Mouse (Mus musculus) liver, embryonic 14.5 days (tissue): Measurements from ENCODE around the gene Klhl28. TPM values are rescaled to one million over a fixed set of nuclear protein-coding genes. Genes with fewer than 3 reads are reported as not detected.

Experiments used
- ATAC-seq: fragments of 200-750 bp; cut with Nextera tagmentation; 2 replicates; pipeline ENCODE4 v1.8.0; 2017; ENCODE audit warnings: moderate number of reproducible peaks, mild to moderate bottlenecking, moderate library complexity; ENCODE audit not compliant: insufficient read depth
- DNase-seq, 3 experiments: peaks; one replicate each; pipeline ENCODE4 v3.0.0-alpha.2; 2012 to 2013; ENCODE audit warnings: low read depth in 3 of 3, low spot score in 3 of 3
- H3K27ac ChIP-seq: fragments of 300-500 bp; sonication (generic); 2 replicates; pipeline ENCODE4 v1.5.1; 2014; ENCODE audit warnings: moderate library complexity, mild to moderate bottlenecking, control low read depth, inconsistent platforms
- H3K27me3 ChIP-seq: fragments of 300-500 bp; sonication (generic); 2 replicates; pipeline ENCODE4 v1.6.1; 2014; ENCODE audit warnings: mild to moderate bottlenecking, low read length, moderate library complexity; ENCODE audit not compliant: control insufficient read depth, insufficient read depth
- H3K36me3 ChIP-seq: fragments of 300-500 bp; sonication (generic); replicated peaks from 2 replicates; pipeline ENCODE4 v1.6.1; 2014; ENCODE audit warnings: low read depth; ENCODE audit not compliant: control insufficient read depth, insufficient read depth
- H3K4me1 ChIP-seq, 2 experiments: fragments of 200-500 bp in 1 of 2; fragments of 300-500 bp in 1 of 2; sonication (generic) in 1 of 2; replicated peaks; 2 replicates each; pipeline ENCODE4 v1.6.1; 2012 to 2014; ENCODE audit warnings: antibody characterized with exemption in 1 of 2, inconsistent platforms in 1 of 2, low read length in 1 of 2; ENCODE audit not compliant: control insufficient read depth in 2 of 2, insufficient read depth in 2 of 2
- H3K4me2 ChIP-seq: fragments of 300-500 bp; sonication (generic); 2 replicates; pipeline ENCODE4 v1.6.1; 2014; ENCODE audit warnings: low read depth, mild to moderate bottlenecking, control low read depth, moderate library complexity
- H3K4me3 ChIP-seq, 2 experiments: fragments of 200-500 bp in 1 of 2; fragments of 300-500 bp in 1 of 2; sonication (generic) in 1 of 2; 2 replicates each; pipeline ENCODE4 v1.5.1; 2012 to 2014; ENCODE audit warnings: low read depth in 2 of 2, low read length in 2 of 2, mild to moderate bottlenecking in 2 of 2, control low read depth in 1 of 2, inconsistent platforms in 1 of 2, moderate library complexity in 1 of 2; ENCODE audit not compliant: insufficient read depth in 1 of 2
- H3K9ac ChIP-seq: fragments of 300-500 bp; sonication (generic); replicated peaks from 2 replicates; pipeline ENCODE4 v1.6.1; 2014; ENCODE audit warnings: mild to moderate bottlenecking, control low read depth, moderate library complexity
- H3K9me3 ChIP-seq: fragments of 300-500 bp; sonication (generic); 2 replicates; pipeline ENCODE4 v1.6.1; 2016; ENCODE audit warnings: low read length, mixed read lengths; ENCODE audit not compliant: control insufficient read depth
- CTCF ChIP-seq: IDR thresholded peaks from 2 replicates; pipeline ENCODE4 v1.5.1; 2016; ENCODE audit warnings: antibody characterized with exemption, low read depth, control low read depth
- EP300 ChIP-seq: IDR thresholded peaks from 2 replicates; pipeline ENCODE4 v1.6.1; 2016; ENCODE audit warnings: antibody characterized with exemption, low read depth
- WGBS: fragments of 180-500 bp; shearing (Covaris S2); extraction: QIAGEN DNeasy Blood & Tissue Kit; methylation state at CpG from one replicate; pipeline ENCODE4 v1.1.7; 2014; ENCODE audit not compliant: insufficient replicate concordance; 5-methylcytosine and 5-hydroxymethylcytosine counted together
- polyA plus RNA-seq, 2 experiments: library from polyadenylated mRNA; depleted of rRNA in 1 of 2; stranded (reverse) in 1 of 2; unstranded in 1 of 2; fragments of >200 nt; fragmentation: Nextera tagmentation in 1 of 2; extraction: Ambion mirVana in 1 of 2; gene quantifications; 2 replicates each; pipeline versions ENCODE4 v1.2.1 to v1.2.3; 2012 to 2014

Gene Klhl28
- polyA plus RNA-seq, 2 experiments: 1.6 to 3.1 TPM

DNA sequence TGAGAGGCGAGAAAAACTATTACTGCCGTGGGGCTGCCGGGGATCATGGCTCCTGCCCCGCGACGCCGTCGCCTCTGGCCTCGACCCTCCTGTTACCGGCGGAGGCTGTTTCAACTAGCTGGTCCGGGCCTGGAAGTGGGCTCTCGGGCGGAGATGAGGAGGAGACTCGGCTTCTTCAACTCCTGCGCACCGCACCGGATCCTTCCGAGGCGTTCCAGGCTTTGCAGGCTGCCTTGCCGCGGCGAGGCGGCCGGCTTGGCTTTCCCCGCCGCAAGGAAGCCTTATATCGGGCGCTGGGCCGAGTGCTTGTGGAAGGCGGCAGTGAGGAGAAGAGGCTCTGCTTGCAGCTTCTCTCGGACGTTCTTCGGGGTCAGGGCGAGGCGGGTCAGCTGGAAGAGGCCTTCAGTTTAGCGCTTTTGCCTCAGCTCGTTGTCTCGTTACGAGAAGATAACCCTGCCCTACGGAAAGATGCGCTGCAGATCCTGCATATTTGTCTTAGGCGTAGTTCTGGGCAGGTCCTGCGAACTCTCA is 832 bp upstream of the Klhl28 start:
- H3K4me3 ChIP-seq: peak overlapping the region; percentile 72 to 85
- no peaks in the 10 kb centered on the region for H3K27me3 ChIP-seq
- H3K27ac ChIP-seq: peak overlapping the region; percentile 24; the same call in 1 of the 2 replicates
- no peaks in the 10 kb centered on the region for H3K9me3 ChIP-seq
- no peaks in the 10 kb centered on the region; the same call in 1 of the 2 replicates for H3K36me3 ChIP-seq
- H3K9ac ChIP-seq: peak overlapping the region; percentile 86
- H3K4me1 ChIP-seq: peaks cover 8 to 14% of the 10 kb centered on the region in 2 experiments
- WGBS: under 1% methylated on average over 44 of the region's 44 CpGs
- peak overlapping the region; percentile 94 for H3K4me2 ChIP-seq
- ATAC-seq (peak; percentile 17), DNase-seq (peak in 1 of 3 experiments; percentile 39)
- TF ChIP-seq EP300 (no peak), CTCF (no peak)

DNA sequence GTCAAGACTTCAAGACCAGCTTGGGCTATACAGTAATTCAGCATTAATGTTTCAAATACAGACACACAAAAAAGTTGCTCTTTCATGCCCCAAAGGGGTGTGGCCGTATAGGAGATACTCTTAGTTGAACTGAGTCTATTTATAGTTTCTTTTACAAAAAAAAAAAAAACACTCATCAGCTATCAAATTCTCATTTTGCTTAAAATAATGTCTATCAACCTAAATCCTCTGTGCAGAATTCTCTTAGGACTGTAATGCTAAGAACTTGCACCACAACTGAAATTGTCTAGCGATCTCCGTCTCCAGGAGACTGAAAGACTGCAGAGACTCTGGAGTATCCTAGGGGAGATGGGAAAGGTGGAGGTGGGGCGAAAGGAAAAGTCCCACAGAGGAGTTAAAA is 774 bp downstream of the Klhl28 start:
- no peak for ATAC-seq
- 9% methylated on average over 4 of the region's 4 CpGs for WGBS

DNA sequence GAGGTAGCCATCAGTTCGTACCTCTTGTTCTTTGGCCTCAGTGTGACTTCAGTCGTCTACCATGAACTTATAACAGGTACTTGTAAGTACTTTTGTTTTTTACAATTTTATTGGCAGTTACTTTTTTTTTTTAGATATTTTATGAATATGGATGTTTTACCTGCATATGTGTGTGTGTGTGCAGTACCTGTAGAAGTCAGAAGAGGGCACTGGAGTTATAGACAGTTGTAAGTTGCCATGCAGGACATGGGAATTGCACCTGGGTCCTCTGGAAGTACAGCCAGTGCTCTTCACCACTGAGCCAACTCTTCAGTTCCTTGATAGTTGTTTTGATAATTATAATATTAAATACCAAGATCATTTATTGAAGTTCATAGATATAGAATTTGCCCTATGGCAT is 27.8 kb downstream of the Klhl28 start:
- TF ChIP-seq CTCF (peak; percentile 56), EP300 (no peak)
- no peaks in the 10 kb centered on the region for H3K4me1 ChIP-seq
- H3K36me3 ChIP-seq: no peaks in the 10 kb centered on the region
- no peak for DNase-seq
- no peaks in the 10 kb centered on the region for H3K27me3 ChIP-seq
- no peaks in the 10 kb centered on the region for H3K9me3 ChIP-seq
- no peak overlapping the region for H3K27ac ChIP-seq
- H3K4me2 ChIP-seq: no peak overlapping the region
- H3K4me3 ChIP-seq: no peak overlapping the region
- 72% methylated on average over 2 of the region's 2 CpGs for WGBS
- ATAC-seq: no peak
- no peak overlapping the region for H3K9ac ChIP-seq

More for the DNA sequence above, 774 bp downstream of the Klhl28 start:
- Histone ChIP-seq H3K36me3 (no peaks in the 10 kb centered on the region), H3K9me3 (no peaks in the 10 kb centered on the region), H3K27ac (peak overlapping the region; percentile 61), H3K9ac (peak overlapping the region; percentile 75), H3K4me2 (peak overlapping the region; percentile 97), H3K4me3 (peak overlapping the region; percentile 72 to 95), H3K4me1 (peaks cover 3 to 12% of the 10 kb centered on the region in 2 experiments; a peak in 3 of 4 replicates), H3K27me3 (no peaks in the 10 kb centered on the region)
- no peak for TF ChIP-seq CTCF
- TF ChIP-seq EP300: no peak
- peak in 1 of 3 experiments; percentile 17 for DNase-seq

DNA sequence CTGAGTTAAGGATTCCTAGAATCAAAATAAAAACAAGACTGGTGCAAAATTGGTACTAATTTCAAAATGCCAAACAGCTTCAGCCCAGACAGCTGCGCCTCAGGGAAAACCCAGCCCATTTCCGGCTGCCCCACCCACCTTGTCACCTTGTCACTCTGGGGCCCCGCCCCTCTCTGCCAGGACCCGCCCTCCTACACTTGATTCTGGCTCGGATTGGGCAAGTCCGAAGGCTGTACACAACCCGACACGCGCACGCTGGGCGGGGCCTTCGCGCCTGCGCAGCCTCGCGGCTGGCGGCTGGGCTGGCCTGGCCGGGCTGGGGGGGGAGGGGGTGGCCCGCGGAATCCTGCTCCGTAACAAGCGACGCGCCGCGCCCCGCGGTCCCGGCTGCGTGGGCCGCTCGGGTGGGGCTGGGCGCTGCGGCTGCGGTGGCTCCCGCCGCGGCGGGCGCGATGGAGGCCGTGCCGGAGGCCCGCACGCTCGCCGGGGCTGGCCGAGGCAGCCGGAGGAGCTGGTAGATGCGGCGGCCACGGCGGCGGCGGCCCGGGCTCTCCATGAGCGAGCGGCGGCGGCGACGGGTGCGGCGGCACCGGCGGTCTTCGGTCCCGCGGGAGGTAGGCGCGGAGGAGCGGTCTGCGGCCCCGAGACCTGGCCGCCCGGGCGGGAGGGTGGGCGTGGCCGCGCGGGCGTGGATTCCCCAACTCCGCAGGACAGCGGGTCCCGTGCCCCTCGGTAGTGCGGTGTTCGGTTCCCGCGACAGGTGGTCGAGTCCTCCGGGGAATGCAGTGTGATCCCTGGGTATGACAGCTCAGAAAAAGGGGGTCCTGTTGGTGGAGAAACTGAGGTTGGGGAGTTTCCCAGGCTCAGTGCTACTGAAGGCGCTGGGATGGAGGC is 47.5 kb downstream of the Klhl28 start, which contains the start of gene Gm527:
Gene Gm527, plus strand, starts transcription at position 329 of the 894 bp plus-strand sequence.
- no peaks in the 10 kb centered on the region for H3K9me3 ChIP-seq
- peak; percentile 92 to 94 (median 93) for DNase-seq
- 0 out of 4 replicates have a peak, but pooled peaks cover 0 to 3% of the 10 kb centered on the region in 2 experiments for H3K4me1 ChIP-seq
- H3K27me3 ChIP-seq: no peaks in the 10 kb centered on the region
- TF ChIP-seq CTCF: no peak
- TF ChIP-seq EP300: no peak
- peak; percentile 100 for ATAC-seq
- no peaks in the 10 kb centered on the region for H3K36me3 ChIP-seq
- H3K27ac ChIP-seq: no peak within 1 kb of the TSS
- WGBS: under 1% methylated on average over 75 of the region's 93 CpGs
- H3K4me2 ChIP-seq: peak within 1 kb of the TSS; percentile 87
- H3K9ac ChIP-seq: peak within 1 kb of the TSS; percentile 54
- peak within 1 kb of the TSS; percentile 61 to 69 for H3K4me3 ChIP-seq

DNA sequence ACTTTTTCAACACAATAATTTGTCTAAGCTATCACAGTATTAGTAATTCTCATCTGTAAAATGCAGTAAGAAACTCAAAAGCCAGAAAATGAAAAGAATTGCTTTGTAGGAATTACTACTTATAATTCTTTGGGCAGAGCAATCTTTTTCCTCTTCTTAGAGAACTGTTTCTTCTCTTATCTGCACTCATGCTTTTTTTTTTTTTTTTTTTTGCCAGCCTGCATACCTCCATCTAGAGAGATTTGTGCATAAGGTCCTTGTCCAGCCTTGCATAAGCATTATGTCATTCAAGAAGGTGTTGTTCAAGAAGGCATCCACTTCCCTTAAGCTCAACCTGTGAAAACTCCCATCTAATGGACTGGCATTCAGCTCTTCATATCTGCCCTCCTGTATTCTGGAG is 48.6 kb downstream of the Klhl28 start:
- Histone ChIP-seq H3K36me3 (no peaks in the 10 kb centered on the region), H3K27me3 (no peaks in the 10 kb centered on the region), H3K27ac (no peak overlapping the region), H3K9me3 (no peaks in the 10 kb centered on the region), H3K9ac (no peak overlapping the region), H3K4me1 (0 out of 4 replicates have a peak, but pooled peaks cover 0 to 3% of the 10 kb centered on the region in 2 experiments), H3K4me3 (no peak overlapping the region), H3K4me2 (no peak overlapping the region)
- DNase-seq (no peak), ATAC-seq (no peak)
- TF ChIP-seq EP300: no peak
- no peak for TF ChIP-seq CTCF
